Mouse (Mus musculus) embryonic stem cell, embryonic (primary cell): ENCODE data around the gene Slc9b1.

ENCODE experiments used
- CTCF ChIA-PET, 4 experiments: fragments of 300-600 bp in 2 of 4; fragments of 350-600 bp in 2 of 4; sonication (Branson Sonifier 250); formaldehyde crosslinking; loops; one replicate each; lab custom pipeline; 2022; ENCODE audit warnings: inconsistent platforms in 2 of 4; lab: Charles Lee
- POLR2A ChIA-PET, 4 experiments: fragments of 300-600 bp in 2 of 4; fragments of 350-600 bp in 2 of 4; sonication (Branson Sonifier 250); formaldehyde crosslinking; loops; one replicate each; lab custom pipeline; 2022; ENCODE audit warnings: antibody characterized with exemption in 4 of 4, inconsistent platforms in 1 of 4; lab: Charles Lee

Gene Slc9b1

DNA sequence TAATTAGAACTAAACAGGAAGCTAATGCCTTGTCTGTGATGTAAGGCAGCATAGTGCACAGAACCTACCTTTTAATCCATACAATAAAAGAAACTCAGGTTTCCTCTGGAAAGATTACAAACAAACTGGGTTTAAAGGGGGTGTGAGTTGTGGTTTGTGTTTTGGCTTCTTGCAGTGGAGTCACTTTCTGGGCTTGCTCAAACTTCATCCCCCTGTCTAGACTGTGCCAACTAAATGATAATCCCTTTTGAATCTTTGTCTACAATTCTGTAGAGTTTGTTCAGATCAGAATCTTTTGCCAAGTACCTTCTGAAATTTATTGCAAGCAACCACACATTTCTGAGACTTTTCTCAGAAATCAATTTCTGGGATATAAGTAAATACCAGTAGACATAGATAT is 97.1 kb downstream of the Slc9b1 start:
- ChIA-PET POLR2A (interaction anchor here in 3 of 4 experiments (0.7 to 12.5 kb wide), 11 partner anchors 12 to 164 kb away, joined by 3 to 345 read pairs (median 4); partner anchors contain the start of genes Manba (in 3 of the 3) and Cisd2 (in 1 of the 3)), CTCF (no interaction called here)
